8 mouse cellular contexts compared by ENCODE assay signal in the genomic region with DNA sequence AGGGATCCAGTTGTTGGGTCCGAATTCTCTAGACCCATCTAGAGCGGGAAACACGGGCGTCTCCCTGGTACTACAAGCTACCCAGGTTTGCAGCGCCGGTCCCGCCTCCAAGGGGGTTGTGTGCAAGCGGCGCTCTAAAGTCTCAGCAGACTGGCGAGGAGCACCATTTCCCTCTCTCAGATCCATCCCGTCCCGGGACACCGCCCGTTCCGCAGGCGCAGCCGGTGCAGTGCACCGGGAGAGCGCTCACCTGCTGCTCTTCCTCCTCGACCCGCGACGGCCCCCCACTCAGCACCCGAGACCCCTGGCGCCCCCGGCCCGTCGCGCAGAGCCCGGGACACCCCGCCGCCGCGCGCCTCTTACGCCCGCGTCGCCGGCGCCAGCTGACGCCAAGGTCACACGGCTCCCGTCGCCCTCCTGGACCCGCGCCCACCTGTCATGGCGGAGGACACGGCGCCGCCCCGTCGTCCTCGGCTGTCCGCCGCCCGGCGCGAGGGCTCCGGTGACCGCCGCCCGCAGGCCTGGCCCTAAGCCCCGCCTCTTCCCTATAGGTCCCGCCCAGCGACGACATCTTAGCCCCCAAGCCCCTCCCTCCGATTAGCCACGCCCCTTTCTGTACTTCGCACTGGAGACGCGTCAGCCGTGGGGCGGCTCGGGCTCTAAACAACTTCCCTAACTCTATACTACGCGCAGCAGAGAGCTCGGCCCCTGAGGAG. TPM values are rescaled to one million over a fixed set of nuclear protein-coding genes. Genes with fewer than 3 reads are reported as not detected.
DNase-seq lines count a peak whose midpoint lies in the region; ATAC-seq lines count a peak whose summit lies in the region.

Gene Card19 (minus strand): TSS at position 534 of the 716 bp plus-strand sequence.

- H3K27ac ChIP-seq in hindbrain, embryonic 16.5 days (ENCODE audit: low read depth, low read length) = peak within 1 kb of the TSS; percentile 80
- H3K27ac ChIP-seq in macrophage = peak within 1 kb of the TSS; percentile 98

- WGBS in hindbrain, embryonic 16.5 days = under 1% methylated on average over 50 of the region's 78 CpGs
- WGBS in macrophage (ENCODE audit: missing documents) = under 1% methylated on average over 58 of the region's 78 CpGs

- H3K9me3 ChIP-seq in hindbrain, embryonic 16.5 days (ENCODE audit: control insufficient read depth, low read length) = no peaks in the 10 kb centered on the region

- H3K79me2 ChIP-seq in macrophage (ENCODE audit: inconsistent target) = peaks cover 49% of the 10 kb centered on the region

- peaks cover 35% of the 10 kb centered on the region for H3K4me1 ChIP-seq in hindbrain, embryonic 16.5 days (ENCODE audit: control insufficient read depth, insufficient read depth, low read depth, low read length)

- peaks cover 8% of the 10 kb centered on the region; the same call in 1 of the 2 replicates for H3K27me3 ChIP-seq in hindbrain, embryonic 16.5 days (replicated peaks; ENCODE audit: control insufficient read depth, insufficient read depth, low read length)

- no peaks in the 10 kb centered on the region for H3K36me3 ChIP-seq in hindbrain, embryonic 16.5 days (ENCODE audit: control insufficient read depth, insufficient read depth, low read length)
- H3K36me3 ChIP-seq in macrophage (ENCODE audit: inconsistent target) = no peaks in the 10 kb centered on the region

- peak within 1 kb of the TSS; percentile 90 for H3K4me2 ChIP-seq in hindbrain, embryonic 16.5 days (ENCODE audit: low read length)

- peak within 1 kb of the TSS; percentile 88 for H3K4me3 ChIP-seq in hindbrain, embryonic 16.5 days (ENCODE audit: low read length)
- peak within 1 kb of the TSS; percentile 85 for H3K4me3 ChIP-seq in macrophage (ENCODE audit: inconsistent target)

- DNase-seq in WW6 (ENCODE audit: low read depth, low spot score) = peak; percentile 74
- DNase-seq in cerebellum, postnatal 4 days (ENCODE audit: low spot score in 2 of 2) = peak; percentile 71 to 86
- DNase-seq in gastrocnemius, adult 18-20 months (ENCODE audit: low spot score) = peak; percentile 99
- DNase-seq in left cerebral cortex, adult 18-20 months (ENCODE audit: low spot score in 2 of 2) = peak; percentile 87 to 88
- peak; percentile 91 for DNase-seq in right cerebral cortex, adult 18-20 months
- DNase-seq in urinary bladder, postnatal 10 days (ENCODE audit: low spot score) = peak; percentile 90

- peak; percentile 87 for ATAC-seq in hindbrain, embryonic 16.5 days

- peak within 1 kb of the TSS; percentile 87 for H3K9ac ChIP-seq in hindbrain, embryonic 16.5 days (ENCODE audit: low read depth, low read length)

RNA-seq across cellular contexts. Expression of gene Card19, which starts in this region (rescaled TPM):
- total RNA-seq in gastrocnemius, adult 18-20 months (2021) = 100 to 1,000 TPM; 124 to 139 TPM
- polyA plus RNA-seq in hindbrain, embryonic 16.5 days (2015; fragmentation: Nextera tagmentation; extraction: Ambion mirVana) = 37.7 and 38.8 TPM in 2 replicates
- 1 to 10 TPM; 8.0 to 8.8 TPM for total RNA-seq in left cerebral cortex, adult 18-20 months (2021)
- 100 to 1,000 TPM in 16 of 26 experiments, 10 to 100 TPM in 10; 39.0 to 263 (median 106) TPM for total RNA-seq in macrophage (2018; cell fraction: chromatin; rRNA removed)
- total RNA-seq in macrophage (2018; cell fraction: cytosol; rRNA removed) = 100 to 1,000 TPM in 24 of 26 experiments, 10 to 100 TPM in 2; 89.0 to 237 (median 139) TPM
- total RNA-seq in macrophage (2018; cell fraction: nucleus; rRNA removed) = 100 to 1,000 TPM in 13 of 26 experiments, 10 to 100 TPM in 13; 48.7 to 301 (median 97.5) TPM
- polyA plus RNA-seq in macrophage (2018) = 133 to 174 TPM (median 144 TPM) in 3 replicates

Comparison
In these comparisons a context has a peak if more than half of its experiments do, and no peak if none do; other contexts are left out.
1. Peak in every context shown above with its lines: DNase-seq, ATAC-seq, H3K4me3 ChIP-seq and H3K27ac ChIP-seq.
2. RNA of gene Card19 (total RNA-seq): 124 to 139 TPM in gastrocnemius, adult 18-20 months; 8.0 to 8.8 TPM in left cerebral cortex, adult 18-20 months; every median in the first group is over 10 times any median in the second.